Mouse (Mus musculus) hindbrain, embryonic 13.5 days (tissue): ENCODE data around the gene Cacul1. TPM values are rescaled to one million over a fixed set of nuclear protein-coding genes. Genes with fewer than 3 reads are reported as not detected.
A peak's percentile ranks its signal among the peaks of the same experiment; 100 is the strongest.
"Not testable (repeated sequence)": the region's sequence is repeated elsewhere in the genome, so short reads cannot be mapped to it uniquely, and the experiment has no call there.

Experiments used
- ATAC-seq: fragments of 200-750 bp; cut with Nextera tagmentation; 2 replicates; pipeline ENCODE4 v1.8.0; 2017; ENCODE audit warnings: moderate TSS enrichment; ENCODE audit not compliant: low FRiP score
- H3K27ac ChIP-seq: fragments of 300-500 bp; sonication (generic); 2 replicates; pipeline ENCODE4 v1.5.1; 2015; ENCODE audit warnings: inconsistent platforms, mild to moderate bottlenecking, moderate library complexity
- H3K27me3 ChIP-seq: fragments of 300-500 bp; sonication (generic); 2 replicates; pipeline ENCODE4 v1.6.1; 2015; ENCODE audit warnings: mild to moderate bottlenecking, inconsistent platforms
- H3K36me3 ChIP-seq: fragments of 300-500 bp; sonication (generic); 2 replicates; pipeline ENCODE4 v1.6.1; 2015; ENCODE audit warnings: mild to moderate bottlenecking, inconsistent platforms
- H3K4me1 ChIP-seq: fragments of 300-500 bp; sonication (generic); replicated peaks from 2 replicates; pipeline ENCODE4 v1.6.1; 2015; ENCODE audit warnings: inconsistent platforms
- H3K4me2 ChIP-seq: fragments of 300-500 bp; sonication (generic); 2 replicates; pipeline ENCODE4 v1.6.1; 2015; ENCODE audit warnings: inconsistent platforms, mild to moderate bottlenecking, moderate library complexity
- H3K4me3 ChIP-seq: fragments of 300-500 bp; sonication (generic); 2 replicates; pipeline ENCODE4 v1.5.1; 2015; ENCODE audit warnings: mild to moderate bottlenecking, inconsistent platforms
- H3K9ac ChIP-seq: fragments of 300-500 bp; sonication (generic); 2 replicates; pipeline ENCODE4 v1.6.1; 2015; ENCODE audit warnings: mild to moderate bottlenecking, inconsistent platforms
- H3K9me3 ChIP-seq: fragments of 300-500 bp; sonication (generic); 2 replicates; pipeline ENCODE4 v1.6.1; 2016; ENCODE audit warnings: inconsistent platforms
- WGBS: fragments of 180-500 bp; shearing (Covaris S2); methylation state at CpG from one replicate; pipeline ENCODE4 v1.1.7; 2015; 5-methylcytosine and 5-hydroxymethylcytosine counted together
- polyA plus RNA-seq: library from polyadenylated mRNA; unstranded; fragments of >200 nt; fragmentation: Nextera tagmentation; extraction: Ambion mirVana; gene quantifications from 2 replicates; pipeline ENCODE4 v1.2.1, GENCODE M21; 2015

Gene Cacul1
- 21.2 and 23.0 TPM in 2 replicates for polyA plus RNA-seq

GRCm38 (mm10) chr19:60580582-60581339 is at the start of gene Cacul1:
Cacul1 (minus strand) TSS chr19:60581025.
- H3K9me3 ChIP-seq, result no peaks in the 10 kb centered on the region
- peak within 1 kb of the TSS; percentile 94 for H3K27ac ChIP-seq
- H3K36me3 ChIP-seq, result no peaks in the 10 kb centered on the region
- H3K4me2 ChIP-seq, result peak within 1 kb of the TSS; percentile 85
- ATAC-seq, result peak; percentile 97
- under 1% methylated on average over 51 of the region's 64 CpGs for WGBS
- peak within 1 kb of the TSS; percentile 97 for H3K9ac ChIP-seq
- H3K27me3 ChIP-seq, result no peaks in the 10 kb centered on the region
- peaks cover 35% of the 10 kb centered on the region for H3K4me1 ChIP-seq
- H3K4me3 ChIP-seq, result peak within 1 kb of the TSS; percentile 99

DNA sequence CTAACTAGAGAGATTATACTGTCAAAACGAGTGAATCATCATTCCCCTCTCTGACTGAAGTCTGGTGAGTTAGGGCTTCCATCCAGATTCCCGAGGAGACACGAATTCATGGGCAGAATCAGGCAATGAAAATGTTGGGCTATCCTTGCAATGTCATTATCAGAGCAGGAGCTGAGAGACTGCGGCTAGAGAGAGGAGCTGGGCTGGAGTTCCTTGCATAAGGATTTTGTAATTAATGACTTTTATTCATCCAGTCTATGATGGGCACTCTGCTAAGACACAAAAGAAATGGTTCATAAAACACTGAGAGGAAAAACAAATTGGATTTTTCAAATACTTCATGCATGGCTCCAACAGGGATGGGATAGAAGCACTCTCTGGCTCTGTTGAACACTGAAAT is 38.6 kb upstream of the Cacul1 start:
- H3K4me3 ChIP-seq, result no peak overlapping the region
- 74% methylated on average over 4 of the region's 4 CpGs for WGBS
- ATAC-seq, result no peak
- H3K4me2 ChIP-seq, result no peak overlapping the region
- H3K36me3 ChIP-seq, result no peaks in the 10 kb centered on the region
- no peaks in the 10 kb centered on the region for H3K9me3 ChIP-seq
- H3K4me1 ChIP-seq, result 0 out of 2 replicates have a peak, but pooled peaks cover 3% of the 10 kb centered on the region
- H3K27me3 ChIP-seq, result no peaks in the 10 kb centered on the region
- H3K27ac ChIP-seq, result no peak overlapping the region
- H3K9ac ChIP-seq, result no peak overlapping the region

DNA sequence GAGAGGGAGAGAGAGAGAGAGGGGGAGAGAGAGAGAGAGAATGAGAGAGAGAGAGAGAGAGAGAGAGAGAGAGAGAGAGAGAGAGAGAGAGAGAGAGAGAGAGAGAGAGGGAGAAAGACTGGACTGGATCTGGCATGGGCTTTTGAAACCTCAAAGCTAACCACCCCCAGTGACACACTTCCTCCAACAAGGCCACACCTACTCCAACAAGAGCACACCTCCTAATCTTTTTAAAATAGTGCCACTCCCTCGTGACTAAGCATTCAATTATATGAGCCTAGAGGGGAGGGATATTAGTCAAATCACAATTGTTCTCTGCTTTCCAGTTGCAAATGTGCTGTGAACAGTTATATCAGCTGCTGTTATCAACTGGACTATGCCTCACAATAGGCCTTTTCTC is 36.2 kb upstream of the Cacul1 start:
- H3K4me3 ChIP-seq, result no peak overlapping the region
- H3K4me1 ChIP-seq, result 0 out of 2 replicates have a peak, but pooled peaks cover 3% of the 10 kb centered on the region
- no peak overlapping the region for H3K4me2 ChIP-seq
- WGBS, result 46% methylated on average over 1 of the region's 1 CpGs
- H3K9me3 ChIP-seq, result no peaks in the 10 kb centered on the region
- no peak for ATAC-seq
- H3K27ac ChIP-seq, result no peak overlapping the region
- H3K36me3 ChIP-seq, result no peaks in the 10 kb centered on the region
- H3K9ac ChIP-seq, result no peak overlapping the region
- no peaks in the 10 kb centered on the region for H3K27me3 ChIP-seq

- no peak overlapping the region for H3K4me2 ChIP-seq
- no peaks in the 10 kb centered on the region for H3K9me3 ChIP-seq
- no peaks in the 10 kb centered on the region for H3K36me3 ChIP-seq
- H3K4me1 ChIP-seq, result 0 out of 2 replicates have a peak, but pooled peaks cover 3% of the 10 kb centered on the region
- peak; percentile 75; the same call in 1 of the 2 replicates for ATAC-seq
- no peak overlapping the region for H3K4me3 ChIP-seq
- H3K9ac ChIP-seq, result no peak overlapping the region
- no peaks in the 10 kb centered on the region for H3K27me3 ChIP-seq
- WGBS, result 72% methylated on average over 5 of the region's 5 CpGs
- H3K27ac ChIP-seq, result peak overlapping the region; percentile 24; the same call in 1 of the 2 replicates
These were observed 34.8 kb upstream of the Cacul1 start for GRCm38 (mm10) chr19:60615470-60616200.

GRCm38 (mm10) chr19:60611525-60612215 is 30.8 kb upstream of the Cacul1 start:
- Histone ChIP-seq H3K36me3 (no peaks in the 10 kb centered on the region), H3K9ac (no peak overlapping the region), H3K27me3 (no peaks in the 10 kb centered on the region), H3K4me1 (0 out of 2 replicates have a peak, but pooled peaks cover 3% of the 10 kb centered on the region), H3K9me3 (no peaks in the 10 kb centered on the region), H3K4me2 (no peak overlapping the region), H3K27ac (no peak overlapping the region), H3K4me3 (no peak overlapping the region)
- WGBS, result 46% methylated on average over 12 of the region's 12 CpGs
- ATAC-seq, result no peak

GRCm38 (mm10) chr19:60608766-60609165 is 27.9 kb upstream of the Cacul1 start:
- H3K9me3 ChIP-seq, result no peaks in the 10 kb centered on the region
- 38% methylated on average over 5 of the region's 5 CpGs for WGBS
- no peaks in the 10 kb centered on the region for H3K4me1 ChIP-seq
- no peak overlapping the region for H3K27ac ChIP-seq
- no peak overlapping the region for H3K9ac ChIP-seq
- H3K4me3 ChIP-seq, result no peak overlapping the region
- H3K36me3 ChIP-seq, result no peaks in the 10 kb centered on the region
- H3K4me2 ChIP-seq, result no peak overlapping the region
- no peak for ATAC-seq
- no peaks in the 10 kb centered on the region for H3K27me3 ChIP-seq

GRCm38 (mm10) chr19:60603586-60603985 is 22.8 kb upstream of the Cacul1 start:
- Histone ChIP-seq H3K9ac (no peak overlapping the region), H3K9me3 (no peaks in the 10 kb centered on the region), H3K27me3 (no peaks in the 10 kb centered on the region), H3K27ac (no peak overlapping the region), H3K36me3 (no peaks in the 10 kb centered on the region), H3K4me3 (no peak overlapping the region), H3K4me1 (no peaks in the 10 kb centered on the region), H3K4me2 (no peak overlapping the region)
- WGBS, result 87% methylated on average over 3 of the region's 3 CpGs
- no peak for ATAC-seq

- not testable (repeated sequence) for H3K9ac ChIP-seq, H3K4me3 ChIP-seq, H3K27me3 ChIP-seq, H3K27ac ChIP-seq, ATAC-seq, H3K4me1 ChIP-seq, H3K36me3 ChIP-seq, H3K4me2 ChIP-seq, H3K9me3 ChIP-seq
- 97% methylated on average over 1 of the region's 1 CpGs for WGBS
These were observed 21.2 kb upstream of the Cacul1 start for GRCm38 (mm10) chr19:60602066-60602465.

- no peaks in the 10 kb centered on the region for H3K9me3 ChIP-seq
- H3K27ac ChIP-seq, result no peak overlapping the region
- H3K36me3 ChIP-seq, result no peaks in the 10 kb centered on the region
- H3K4me2 ChIP-seq, result no peak overlapping the region
- H3K9ac ChIP-seq, result no peak overlapping the region
- H3K4me3 ChIP-seq, result no peak overlapping the region
- no peak for ATAC-seq
- H3K27me3 ChIP-seq, result no peaks in the 10 kb centered on the region
- no peaks in the 10 kb centered on the region for H3K4me1 ChIP-seq
- 91% methylated on average over 8 of the region's 8 CpGs for WGBS
These were observed 17.3 kb upstream of the Cacul1 start for GRCm38 (mm10) chr19:60598025-60598697.

GRCm38 (mm10) chr19:60589646-60590045 is 8.8 kb upstream of the Cacul1 start:
- WGBS, result 96% methylated on average over 2 of the region's 2 CpGs
- Histone ChIP-seq H3K9ac (no peak overlapping the region), H3K4me3 (no peak overlapping the region), H3K9me3 (no peaks in the 10 kb centered on the region), H3K36me3 (no peaks in the 10 kb centered on the region), H3K4me2 (no peak overlapping the region), H3K27ac (no peak overlapping the region), H3K4me1 (no peaks in the 10 kb centered on the region), H3K27me3 (no peaks in the 10 kb centered on the region)
- no peak for ATAC-seq

GRCm38 (mm10) chr19:60586652-60587051 is 5.8 kb upstream of the Cacul1 start:
- H3K27ac ChIP-seq, result no peak overlapping the region
- no peaks in the 10 kb centered on the region for H3K27me3 ChIP-seq
- 67% methylated on average over 5 of the region's 5 CpGs for WGBS
- H3K4me1 ChIP-seq, result 0 out of 2 replicates have a peak, but pooled peaks cover under 1% of the 10 kb centered on the region
- no peaks in the 10 kb centered on the region for H3K9me3 ChIP-seq
- no peaks in the 10 kb centered on the region for H3K36me3 ChIP-seq
- no peak overlapping the region for H3K4me2 ChIP-seq
- ATAC-seq, result no peak
- no peak overlapping the region for H3K9ac ChIP-seq
- H3K4me3 ChIP-seq, result no peak overlapping the region

- no peak overlapping the region for H3K4me3 ChIP-seq
- H3K27me3 ChIP-seq, result no peaks in the 10 kb centered on the region
- no peak for ATAC-seq
- H3K4me1 ChIP-seq, result peaks cover 16% of the 10 kb centered on the region
- no peaks in the 10 kb centered on the region for H3K36me3 ChIP-seq
- no peak overlapping the region for H3K9ac ChIP-seq
- no peak overlapping the region for H3K27ac ChIP-seq
- WGBS, result 96% methylated on average over 2 of the region's 2 CpGs
- no peak overlapping the region for H3K4me2 ChIP-seq
- H3K9me3 ChIP-seq, result no peaks in the 10 kb centered on the region
These were observed 2.4 kb upstream of the Cacul1 start for GRCm38 (mm10) chr19:60583201-60583600.
